Mouse (Mus musculus) megakaryocyte progenitor cell, adult 5-6 weeks (primary cell): ENCODE measurements around the gene Arfgap3. TPM values are rescaled to one million over a fixed set of nuclear protein-coding genes. Genes with fewer than 3 reads are reported as not detected.

Experiments
- ATAC-seq: replicated peaks from 2 replicates; pipeline ENCODE4 v1.8.0; 2016; ENCODE audit warnings: mild to moderate bottlenecking, moderate TSS enrichment, inconsistent platforms; ENCODE audit not compliant: poor library complexity
- total RNA-seq, 2 experiments: library from RNA; stranded (forward) in 1 of 2; stranded (reverse) in 1 of 2; fragments of 157-497, 149-512 nt in 1 of 2; fragments of 200-1000 nt in 1 of 2; gene quantifications; 2 replicates each; pipeline versions ENCODE4 v1.2.3 to v1.2.4; 2015 to 2017

Gene Arfgap3
- total RNA-seq, 2 experiments from 2014 or later, result 23.7 to 25.4 TPM

DNA sequence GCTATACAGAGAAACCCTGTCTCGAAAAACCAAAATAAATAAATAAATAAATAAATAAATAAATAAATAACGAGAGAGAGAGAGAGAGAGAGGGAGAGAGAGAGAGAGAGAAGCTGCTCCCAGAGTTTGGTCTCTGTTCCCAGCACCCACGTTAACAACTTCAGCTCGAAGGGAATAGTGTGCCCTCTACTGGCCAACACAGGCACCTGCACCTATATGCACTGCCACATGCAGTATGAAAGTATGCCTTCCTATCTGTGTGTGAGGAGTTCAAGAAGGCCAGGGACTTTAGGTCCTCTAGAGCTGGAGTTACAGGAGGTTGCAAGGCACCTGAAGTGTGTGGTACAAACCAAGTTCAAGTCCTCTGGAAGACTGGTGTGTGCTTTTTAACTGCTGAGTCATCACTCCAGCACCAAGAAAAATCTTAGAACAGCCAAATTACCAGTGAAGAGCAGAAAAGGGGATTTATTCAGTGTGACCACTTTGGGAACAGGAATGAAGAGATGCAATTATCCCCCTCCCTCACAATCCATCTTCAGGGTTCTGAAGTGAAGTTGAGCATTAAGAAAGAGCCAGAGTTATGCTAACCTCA, 94.8 kb downstream of the Arfgap3 start:
- no peak for ATAC-seq

DNA sequence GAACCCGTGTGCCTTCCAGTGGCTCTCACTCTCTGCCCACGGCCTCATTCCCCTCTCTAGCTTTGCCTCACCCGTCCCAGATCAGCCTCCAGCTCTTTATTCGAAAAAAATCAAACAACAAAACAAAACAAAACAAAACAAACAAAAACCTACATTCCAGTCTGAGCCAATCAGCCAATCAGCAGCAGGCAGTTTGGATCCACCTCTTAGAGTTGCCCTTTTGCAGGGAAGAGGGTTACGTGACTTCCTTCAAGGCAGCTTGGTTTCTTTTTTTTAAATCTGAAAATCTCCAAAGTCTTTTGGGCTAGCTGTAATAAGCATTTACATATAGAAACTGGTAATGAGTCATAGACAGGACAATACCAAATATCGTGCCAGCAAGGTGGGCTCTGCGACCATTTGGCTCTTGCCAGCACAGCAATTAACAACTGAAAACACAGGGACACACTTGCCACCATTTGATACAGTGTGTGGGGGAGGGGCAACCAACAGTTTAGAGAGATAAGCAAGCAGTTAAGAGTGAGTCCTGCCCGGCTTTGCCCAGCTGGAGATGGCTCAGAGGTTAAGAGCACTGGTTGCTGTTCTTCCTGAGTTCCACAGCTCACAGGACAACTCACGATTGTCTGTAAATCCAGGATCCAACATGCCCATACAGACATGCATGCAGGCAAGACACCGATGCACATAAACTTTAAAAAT, 95.5 kb downstream of the Arfgap3 start:
- ATAC-seq, result peak; percentile 55; the same call in 1 of the 2 replicates

GRCm38 (mm10) chr15:83252060-83252459, 98.0 kb downstream of the Arfgap3 start:
- no peak for ATAC-seq

- no peak for ATAC-seq
These were observed 98.7 kb downstream of the Arfgap3 start, which contains the start of gene A4galt for GRCm38 (mm10) chr15:83251176-83252004. A4galt (minus strand) TSS chr15:83251774.

DNA sequence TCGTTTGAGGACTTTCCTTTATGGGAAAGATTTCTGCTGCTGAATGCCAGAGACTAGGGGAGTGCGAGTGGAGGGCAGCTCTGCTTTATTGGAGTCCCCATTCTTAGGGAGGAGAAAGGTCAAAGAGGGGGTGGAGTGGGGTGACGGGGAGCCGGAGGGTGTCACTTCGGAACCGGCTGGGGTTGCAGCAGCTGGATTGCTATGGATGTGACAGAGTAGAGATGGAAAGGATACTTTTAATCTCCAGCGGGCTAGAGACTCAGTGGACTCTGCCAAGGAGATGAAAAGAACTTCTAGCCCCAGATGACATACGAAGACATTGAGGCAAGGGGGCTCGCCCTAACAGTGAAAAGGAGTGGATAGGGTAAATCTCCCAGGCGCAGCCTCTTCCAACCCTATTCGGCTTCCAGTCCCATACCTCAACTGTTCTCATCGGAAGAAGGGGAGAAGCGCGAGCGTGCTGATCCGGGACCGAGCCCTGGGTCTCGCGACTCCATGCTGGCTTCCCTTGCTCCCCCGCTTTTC, 99.3 kb downstream of the Arfgap3 start:
- no peak for ATAC-seq

Other genes with a start within 250 kb of the Arfgap3 start
- 47.7 and 50.9 TPM in 2 replicates for gene Rrp7a, start 227.4 kb downstream of the Arfgap3 start, total RNA-seq (2015)
- 56.3 and 69.6 TPM in 2 replicates for gene Rrp7a, start 227.4 kb downstream of the Arfgap3 start, total RNA-seq (2017)
- gene Poldip3, start 200.9 kb downstream of the Arfgap3 start, total RNA-seq (2015), result 39.8 and 42.4 TPM in 2 replicates
- 83.3 and 100 TPM in 2 replicates for gene Poldip3, start 200.9 kb downstream of the Arfgap3 start, total RNA-seq (2017)
- gene Cyb5r3, start 177.7 kb downstream of the Arfgap3 start, total RNA-seq (2015), result 46.8 and 57.3 TPM in 2 replicates
- gene Cyb5r3, start 177.7 kb downstream of the Arfgap3 start, total RNA-seq (2017), result 26.2 and 32.7 TPM in 2 replicates
- gene A4galt, start 98.5 kb downstream of the Arfgap3 start, total RNA-seq (2015), result not detected in 2 replicates
- gene A4galt, start 98.5 kb downstream of the Arfgap3 start, total RNA-seq (2017), result not detected in 2 replicates
- gene Pacsin2, start 114.4 kb upstream of the Arfgap3 start, total RNA-seq (2015), result 40.0 and 47.4 TPM in 2 replicates
- gene Pacsin2, start 114.4 kb upstream of the Arfgap3 start, total RNA-seq (2017), result 71.7 and 101 TPM in 2 replicates
- gene Ttll1, start 160.6 kb upstream of the Arfgap3 start, total RNA-seq (2015), result 6.2 and 7.6 TPM in 2 replicates
- gene Ttll1, start 160.6 kb upstream of the Arfgap3 start, total RNA-seq (2017), result 2.0 and 4.9 TPM in 2 replicates
- 0.15 TPM in 1 of 2 replicates, not detected in the other for gene Bik, start 176.6 kb upstream of the Arfgap3 start, total RNA-seq (2015)
- gene Bik, start 176.6 kb upstream of the Arfgap3 start, total RNA-seq (2017), result 0.25 TPM in 1 of 2 replicates, not detected in the other
- 123 and 129 TPM in 2 replicates for gene Tspo, start 213.3 kb upstream of the Arfgap3 start, total RNA-seq (2015)
- gene Tspo, start 213.3 kb upstream of the Arfgap3 start, total RNA-seq (2017), result 70.4 and 103 TPM in 2 replicates
- gene Mcat, start 213.5 kb upstream of the Arfgap3 start, total RNA-seq (2015), result 13.2 and 17.6 TPM in 2 replicates
- gene Mcat, start 213.5 kb upstream of the Arfgap3 start, total RNA-seq (2017), result 15.3 and 16.3 TPM in 2 replicates
- 17.0 and 20.8 TPM in 2 replicates for gene Ttll12, start 244.9 kb upstream of the Arfgap3 start, total RNA-seq (2015)
- 10.9 and 11.6 TPM in 2 replicates for gene Ttll12, start 244.9 kb upstream of the Arfgap3 start, total RNA-seq (2017)